Mouse (Mus musculus) urinary bladder, postnatal 0 days (tissue): ENCODE data around the gene Pcna. TPM values are rescaled to one million over a fixed set of nuclear protein-coding genes. Genes with fewer than 3 reads are reported as not detected.

Source experiments
- polyA plus RNA-seq: library from polyadenylated mRNA; unstranded; fragments of >200 nt; fragmentation: Nextera tagmentation; extraction: Ambion mirVana; gene quantifications from 2 replicates; pipeline ENCODE4 v1.2.1, GENCODE M21; 2015

The Pcna gene
- 83.0 and 105 TPM in 2 replicates for polyA plus RNA-seq

DNA sequence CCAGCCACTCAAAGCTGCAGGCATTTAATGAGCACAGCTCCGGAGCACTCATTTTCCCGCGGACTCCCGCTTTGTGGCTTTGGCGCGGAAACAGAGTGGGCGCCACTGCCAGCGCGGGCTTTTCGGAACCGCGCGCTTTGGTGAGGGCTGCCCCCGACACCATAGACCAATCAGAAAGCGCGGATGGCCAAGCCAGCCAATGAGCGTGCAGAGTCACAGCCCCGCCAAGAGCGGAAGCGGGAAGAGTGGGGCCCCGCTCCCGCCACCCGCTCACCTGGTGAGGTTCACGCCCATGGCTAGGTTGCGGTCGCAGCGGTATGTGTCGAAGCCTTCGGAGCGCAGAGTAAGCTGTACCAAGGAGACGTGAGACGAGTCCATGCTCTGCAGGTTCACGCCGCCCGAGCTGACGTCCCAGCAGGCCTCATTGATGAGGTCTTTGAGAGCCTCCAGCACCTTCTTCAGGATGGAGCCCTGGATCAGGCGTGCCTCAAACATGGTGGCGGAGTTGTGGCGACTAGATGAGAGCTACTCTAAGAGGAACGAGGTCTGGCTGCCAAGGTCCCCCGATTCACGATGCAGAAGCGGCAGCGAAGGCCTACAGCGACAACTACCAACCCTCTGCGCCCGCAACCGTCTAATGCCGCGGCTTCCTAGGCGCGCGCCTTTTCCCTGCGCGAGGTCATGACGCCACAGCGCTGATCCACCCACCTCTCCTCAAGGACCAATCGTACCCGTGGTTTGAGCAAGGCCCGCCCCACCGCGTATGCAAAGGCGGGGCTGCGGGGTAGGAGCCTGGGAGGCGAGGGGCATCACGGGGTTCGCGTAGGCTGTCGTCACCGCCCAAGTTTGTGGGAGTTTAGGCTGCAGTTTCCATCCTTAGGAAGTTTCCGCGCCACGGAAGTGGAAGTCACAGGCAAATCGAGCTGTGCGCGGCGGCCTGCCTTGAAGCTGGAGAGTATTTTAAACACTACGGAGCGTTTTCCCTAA lies at the start of gene Pcna:
Pcna (minus strand) TSS at position 773 of the 987 bp plus-strand sequence.

DNA sequence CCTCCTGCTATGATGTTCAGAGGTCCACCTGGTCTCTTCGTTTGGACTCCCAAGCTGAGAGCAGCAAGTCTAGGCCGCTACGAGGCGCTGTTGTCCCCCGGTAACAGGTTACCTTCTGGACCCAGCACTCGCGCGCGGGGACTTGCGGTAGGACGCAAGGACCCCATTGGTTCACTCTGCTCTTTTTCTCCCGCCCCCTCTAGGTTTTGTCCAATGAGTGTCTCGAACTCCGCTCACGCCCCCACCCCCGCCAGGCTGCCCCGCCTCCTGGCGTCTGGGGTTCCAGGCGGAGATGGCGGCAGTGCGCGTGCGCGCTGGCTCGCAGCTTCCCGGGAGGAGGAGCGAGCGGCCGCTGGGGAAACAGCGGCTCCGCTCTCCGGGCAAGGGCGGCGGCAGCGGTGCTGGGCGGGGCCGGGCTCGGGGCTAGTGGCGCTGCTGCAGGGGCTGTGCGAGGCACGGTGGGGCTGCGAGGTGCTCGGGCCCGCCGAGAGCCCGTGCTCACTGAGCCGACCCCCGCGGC lies 9.8 kb upstream of the Pcna start, which contains the start of gene Cds2:
Cds2 (plus strand) TSS at position 270 of the 520 bp plus-strand sequence.

DNA sequence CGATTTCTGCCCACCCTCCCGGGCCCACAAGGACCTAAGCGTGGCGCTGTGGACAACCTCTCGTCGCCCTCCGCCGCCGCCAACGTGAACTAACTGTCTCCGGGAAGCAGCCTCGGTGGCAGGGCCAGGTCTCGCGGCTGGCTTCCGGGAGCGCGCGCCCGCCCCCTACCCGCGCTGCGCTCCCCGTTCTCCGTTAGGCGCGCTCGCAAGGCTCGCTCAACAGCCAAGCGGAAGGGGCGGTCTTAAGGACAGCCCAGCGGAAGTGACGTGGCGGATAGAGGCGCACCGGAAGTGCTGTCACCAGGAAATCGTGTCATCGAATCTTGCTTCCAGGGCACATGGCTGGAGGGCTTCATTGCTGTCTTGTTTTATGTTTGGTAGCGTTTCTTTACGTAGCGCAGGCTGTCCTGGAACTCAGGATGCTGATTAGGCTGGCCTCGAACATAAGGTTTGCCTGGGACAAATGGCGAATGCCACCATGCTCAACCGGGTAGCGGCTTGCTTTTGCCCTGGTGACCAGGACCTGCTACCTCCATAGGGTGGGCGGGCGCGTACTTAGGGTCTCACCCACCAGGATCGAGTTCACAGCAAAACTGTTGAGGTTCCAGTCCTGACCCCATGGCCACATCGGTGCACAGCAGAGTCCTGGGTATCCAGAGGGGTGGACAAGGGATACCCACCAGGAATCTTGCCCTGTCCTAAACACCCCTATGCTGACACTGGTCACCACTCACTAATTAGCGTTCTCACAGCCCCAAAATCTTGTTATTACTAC lies 5.4 kb downstream of the Pcna start, which contains the start of gene Tmem230:
Tmem230 (minus strand) TSS at position 269 of the 775 bp plus-strand sequence.

Other genes starting within 250 kb of the Pcna start
- gene Rassf2, start 223.1 kb downstream of the Pcna start, polyA plus RNA-seq = 13.0 and 13.6 TPM in 2 replicates
- gene Slc23a2, start 108.2 kb downstream of the Pcna start, polyA plus RNA-seq = 8.1 and 8.4 TPM in 2 replicates
- gene Tmem230, start 5.5 kb downstream of the Pcna start, polyA plus RNA-seq = 32.8 and 34.3 TPM in 2 replicates
- gene Cds2, start 9.8 kb upstream of the Pcna start, polyA plus RNA-seq = 18.5 and 20.1 TPM in 2 replicates
- gene Prokr2, start 132.1 kb upstream of the Pcna start, polyA plus RNA-seq = not detected in 2 replicates